Mouse (Mus musculus) olfactory bulb, adult 2 months (tissue): ENCODE data around the gene Rab11fip3. TPM values are rescaled to one million over a fixed set of nuclear protein-coding genes. Genes with fewer than 3 reads are reported as not detected.
"Not testable (repeated sequence)": the region's sequence is repeated elsewhere in the genome, so short reads cannot be mapped to it uniquely, and the experiment has no call there.

ENCODE experiments used
- H3K27ac ChIP-seq: fragments of 200-500 bp; 2 replicates; pipeline ENCODE4 v1.5.1; 2012; ENCODE audit warnings: low read depth, low read length; ENCODE audit not compliant: insufficient read depth
- H3K4me1 ChIP-seq: fragments of 200-500 bp; 2 replicates; pipeline ENCODE4 v1.6.1; 2012; ENCODE audit warnings: low read length; ENCODE audit not compliant: control insufficient read depth, insufficient read depth
- H3K4me3 ChIP-seq: fragments of 200-500 bp; 2 replicates; pipeline ENCODE4 v1.5.1; 2012; ENCODE audit warnings: mild to moderate bottlenecking, low read depth, low read length, moderate library complexity; ENCODE audit not compliant: insufficient read depth
- CTCF ChIP-seq: fragments of 200-500 bp; IDR thresholded peaks from 2 replicates; pipeline ENCODE4 v1.5.1; 2012; ENCODE audit warnings: low read depth, mild to moderate bottlenecking, low read length, moderate library complexity; ENCODE audit not compliant: insufficient read depth
- POLR2A ChIP-seq: fragments of 200-500 bp; IDR thresholded peaks from 2 replicates; pipeline ENCODE4 v1.6.1; 2012; ENCODE audit warnings: mild to moderate bottlenecking, low read depth, low read length, moderate library complexity; ENCODE audit not compliant: insufficient read depth
- WGBS: fragments of 180-500 bp; shearing (Covaris S2); methylation state at CpG from one replicate; pipeline ENCODE4 v1.1.7; 2018; 5-methylcytosine and 5-hydroxymethylcytosine counted together
- polyA plus RNA-seq: library from polyadenylated mRNA; stranded (reverse); fragments of >200 nt; gene quantifications from 2 replicates; pipeline ENCODE4 v1.2.4, GENCODE M21; 2012; ENCODE audit warnings: low replicate concordance; ENCODE audit not compliant: missing spikeins, insufficient read depth, insufficient read length

The Rab11fip3 gene
- polyA plus RNA-seq = not detected in 2 replicates

- Histone ChIP-seq H3K4me1 (peaks cover 27% of the 10 kb centered on the region), H3K4me3 (peak within 1 kb of the TSS; percentile 76), H3K27ac (peak within 1 kb of the TSS; percentile 81)
- TF ChIP-seq CTCF = no peak
- TF ChIP-seq POLR2A = peak; percentile 85
- WGBS = under 1% methylated on average over 94 of the region's 94 CpGs
Measured at GRCm38 (mm10) chr17:26068831-26069739, at the start of gene Rab11fip3. Rab11fip3 (minus strand) TSS chr17:26069555.

- Histone ChIP-seq H3K27ac (no peak overlapping the region), H3K4me3 (no peak overlapping the region), H3K4me1 (peaks cover 19% of the 10 kb centered on the region)
- 85% methylated on average over 17 of the region's 17 CpGs for WGBS
- TF ChIP-seq POLR2A (no peak), CTCF (no peak)
Measured at GRCm38 (mm10) chr17:26116503-26117258, 47.3 kb upstream of the Rab11fip3 start.

GRCm38 (mm10) chr17:26115956-26116487 is 46.7 kb upstream of the Rab11fip3 start:
- no peak overlapping the region for H3K4me3 ChIP-seq
- TF ChIP-seq CTCF = no peak
- no peak for TF ChIP-seq POLR2A
- no peak overlapping the region for H3K27ac ChIP-seq
- 52% methylated on average over 3 of the region's 3 CpGs for WGBS
- peaks cover 19% of the 10 kb centered on the region for H3K4me1 ChIP-seq

- Histone ChIP-seq H3K4me1 (peaks cover 14% of the 10 kb centered on the region), H3K27ac (no peak overlapping the region), H3K4me3 (no peak overlapping the region)
- TF ChIP-seq CTCF (no peak), POLR2A (no peak)
- WGBS = 91% methylated on average over 7 of the region's 7 CpGs
Measured at GRCm38 (mm10) chr17:26115205-26115898, 46.0 kb upstream of the Rab11fip3 start.

GRCm38 (mm10) chr17:26114461-26114860 is 45.1 kb upstream of the Rab11fip3 start:
- WGBS = 60% methylated on average over 7 of the region's 7 CpGs
- not testable (repeated sequence) for H3K27ac ChIP-seq

GRCm38 (mm10) chr17:26114061-26114460 is 44.7 kb upstream of the Rab11fip3 start:
- Histone ChIP-seq H3K4me3 (peak overlapping the region; percentile 59), H3K4me1 (peaks cover 8% of the 10 kb centered on the region), H3K27ac (0 out of 2 replicates have a peak overlapping the region, but pooled peaks have one; percentile 14)
- WGBS = 12% methylated on average over 8 of the region's 8 CpGs
- TF ChIP-seq POLR2A = no peak
- TF ChIP-seq CTCF = no peak

More at GRCm38 (mm10) chr17:26114461-26114860, 45.1 kb upstream of the Rab11fip3 start:
- H3K4me3 ChIP-seq, H3K4me1 ChIP-seq: not testable (repeated sequence)

- H3K27ac ChIP-seq = peak within 1 kb of the TSS; percentile 38; the same call in 1 of the 2 replicates
- H3K4me3 ChIP-seq = peak within 1 kb of the TSS; percentile 59
- H3K4me1 ChIP-seq = peaks cover 8% of the 10 kb centered on the region
- TF ChIP-seq CTCF (peak; percentile 18; the same call in 1 of the 2 replicates), POLR2A (peak; percentile 47)
- under 1% methylated on average over 72 of the region's 75 CpGs for WGBS
Measured at GRCm38 (mm10) chr17:26113181-26113948, 44.0 kb upstream of the Rab11fip3 start, which contains the start of gene Tmem8. Tmem8 (plus strand) TSS chr17:26113299.

GRCm38 (mm10) chr17:26112751-26113150 is 43.4 kb upstream of the Rab11fip3 start:
- H3K4me1 ChIP-seq = peaks cover 8% of the 10 kb centered on the region
- H3K4me3 ChIP-seq = peak overlapping the region; percentile 59
- no peak for TF ChIP-seq POLR2A
- TF ChIP-seq CTCF = no peak
- H3K27ac ChIP-seq = peak overlapping the region; percentile 38; the same call in 1 of the 2 replicates
- WGBS = 23% methylated on average over 14 of the region's 14 CpGs
